Mouse (Mus musculus): ENCODE measurements around the gene Celsr1. TPM values are rescaled to one million over a fixed set of nuclear protein-coding genes. Genes with fewer than 3 reads are reported as not detected.
"Not testable (repeated sequence)": the region's sequence is repeated elsewhere in the genome, so short reads cannot be mapped to it uniquely, and the experiment has no call there.

The Celsr1 gene
- total RNA-seq, 2 experiments from 2014 or later, result 3.8 to 9.0 TPM

GRCm38 (mm10) chr15:85867696-85868095 lies 165.9 kb downstream of the Celsr1 start:
- peak; percentile 84 for ATAC-seq (replicated peaks; ENCODE audit: low FRiP score, low TSS enrichment, poor library complexity, severe bottlenecking)

GRCm38 (mm10) chr15:85865913-85866312 lies 167.7 kb downstream of the Celsr1 start:
- ATAC-seq (replicated peaks; ENCODE audit: low FRiP score, low TSS enrichment, poor library complexity, severe bottlenecking), result not testable (repeated sequence)

- peak; percentile 99 for ATAC-seq (replicated peaks; ENCODE audit: low FRiP score, low TSS enrichment, poor library complexity, severe bottlenecking)
Observed at GRCm38 (mm10) chr15:85859490-85860031, 174.0 kb downstream of the Celsr1 start, which contains the start of gene Gtse1. Gtse1 (plus strand) TSS chr15:85859745.

GRCm38 (mm10) chr15:85858980-85859489 lies 174.5 kb downstream of the Celsr1 start:
- ATAC-seq (replicated peaks; ENCODE audit: low FRiP score, low TSS enrichment, poor library complexity, severe bottlenecking), result peak; percentile 34

GRCm38 (mm10) chr15:85851656-85852392 lies 181.8 kb downstream of the Celsr1 start:
- ATAC-seq (replicated peaks; ENCODE audit: low FRiP score, low TSS enrichment, poor library complexity, severe bottlenecking), result peak; percentile 43; the same call in 1 of the 2 replicates

Other genes with a start within 250 kb of the Celsr1 start
- 36.1 and 43.8 TPM in 2 replicates for gene Cdpf1, start 222.1 kb downstream of the Celsr1 start, total RNA-seq (2014; fragmentation: Nextera tagmentation)
- 13.9 and 29.1 TPM in 2 replicates for gene Cdpf1, start 222.1 kb downstream of the Celsr1 start, total RNA-seq (2017)
- gene Pkdrej, start 212.0 kb downstream of the Celsr1 start, total RNA-seq (2014; fragmentation: Nextera tagmentation), result 0.04 and 0.35 TPM in 2 replicates
- 0.33 TPM in 1 of 2 replicates, not detected in the other for gene Pkdrej, start 212.0 kb downstream of the Celsr1 start, total RNA-seq (2017)
- 3.3 and 5.3 TPM in 2 replicates for gene Ttc38, start 201.5 kb downstream of the Celsr1 start, total RNA-seq (2014; fragmentation: Nextera tagmentation)
- 2.2 and 2.5 TPM in 2 replicates for gene Ttc38, start 201.5 kb downstream of the Celsr1 start, total RNA-seq (2017)
- 20.8 and 23.9 TPM in 2 replicates for gene Gtse1, start 174.0 kb downstream of the Celsr1 start, total RNA-seq (2014; fragmentation: Nextera tagmentation)
- gene Gtse1, start 174.0 kb downstream of the Celsr1 start, total RNA-seq (2017), result 10.9 and 23.2 TPM in 2 replicates
- 48.0 and 76.0 TPM in 2 replicates for gene Trmu, start 154.5 kb downstream of the Celsr1 start, total RNA-seq (2014; fragmentation: Nextera tagmentation)
- 39.2 and 49.8 TPM in 2 replicates for gene Trmu, start 154.5 kb downstream of the Celsr1 start, total RNA-seq (2017)
- 24.9 and 41.8 TPM in 2 replicates for gene Gramd4, start 23.9 kb upstream of the Celsr1 start, total RNA-seq (2014; fragmentation: Nextera tagmentation)
- gene Gramd4, start 23.9 kb upstream of the Celsr1 start, total RNA-seq (2017), result 35.8 and 52.4 TPM in 2 replicates
- 5.6 and 7.1 TPM in 2 replicates for gene Cerk, start 152.4 kb upstream of the Celsr1 start, total RNA-seq (2014; fragmentation: Nextera tagmentation)
- 3.5 and 6.1 TPM in 2 replicates for gene Cerk, start 152.4 kb upstream of the Celsr1 start, total RNA-seq (2017)
- 13.0 and 13.7 TPM in 2 replicates for gene Tbc1d22a, start 180.7 kb upstream of the Celsr1 start, total RNA-seq (2014; fragmentation: Nextera tagmentation)
- gene Tbc1d22a, start 180.7 kb upstream of the Celsr1 start, total RNA-seq (2017), result 12.5 and 13.5 TPM in 2 replicates

Data from megakaryocyte-erythroid progenitor cell, adult 5-6 weeks (primary cell).